In genomic region chr17:35918276-35919059, GRCm38 (mm10) we compare ENCODE assay signal across 8 mouse cellular contexts. TPM values are rescaled to one million over a fixed set of nuclear protein-coding genes. Genes with fewer than 3 reads are reported as not detected.
DNase-seq lines count a peak whose midpoint lies in the region; ATAC-seq and TF ChIP-seq lines count a peak whose summit lies in the region.

No protein-coding gene starts in this region.

- DNase-seq in right cerebral cortex, adult 18-20 months = peak; percentile 46
- DNase-seq in right cerebral cortex, postnatal 36 days (ENCODE audit: low spot score in 2 of 2) = no peak
- peak; percentile 63 to 67 for DNase-seq in cerebellum, adult 2 months
- peak; percentile 38 to 62 for DNase-seq in heart, adult 2 months
- DNase-seq in kidney, adult 9 months = peak; percentile 70
- peak; percentile 68 for DNase-seq in lung, postnatal 10 days
- DNase-seq in spleen, adult 2 months (ENCODE audit: low read depth in 1 of 2, low spot score in 2 of 2) = peak in 1 of 2 experiments; percentile 44

- peak; percentile 47; the same call in 1 of the 2 replicates for TF ChIP-seq EP300 in heart, adult 2 months (IDR thresholded peaks at IDR 0.05; ENCODE audit: insufficient read depth, low read depth, low read length)

- no peak for TF ChIP-seq POLR2A in cerebellum, adult 2 months (IDR thresholded peaks at IDR 0.05; ENCODE audit: borderline replicate concordance, insufficient read depth, low read length)
- peak; percentile 55; the same call in 1 of the 2 replicates for TF ChIP-seq POLR2A in heart, adult 2 months (IDR thresholded peaks at IDR 0.05; ENCODE audit: insufficient read depth, low read depth, low read length)
- TF ChIP-seq POLR2A in spleen, adult 2 months (IDR thresholded peaks at IDR 0.05; ENCODE audit: low read depth, low read length) = no peak

- WGBS in cerebellum, adult 2 months = under 1% methylated on average over 11 of the region's 11 CpGs
- WGBS in heart, adult 2 months = under 1% methylated on average over 11 of the region's 11 CpGs
- WGBS in spleen, adult 2 months = under 1% methylated on average over 11 of the region's 11 CpGs

- H3K79me2 ChIP-seq in heart, adult 2 months (replicated peaks; ENCODE audit: control insufficient read depth, insufficient read depth, low read length) = no peaks in the 10 kb centered on the region

- H3K27me3 ChIP-seq in cerebellum, adult 2 months (ENCODE audit: control insufficient read depth, insufficient read depth, low read length) = no peaks in the 10 kb centered on the region
- no peaks in the 10 kb centered on the region for H3K27me3 ChIP-seq in heart, adult 2 months (ENCODE audit: control insufficient read depth, insufficient read depth, low read length)
- H3K27me3 ChIP-seq in spleen, adult 2 months (ENCODE audit: control insufficient read depth, insufficient read depth, low read length) = no peaks in the 10 kb centered on the region

- TF ChIP-seq CTCF in cerebellum, adult 2 months (IDR thresholded peaks at IDR 0.05; ENCODE audit: borderline replicate concordance, insufficient read depth, low read depth, low read length) = no peak
- no peak for TF ChIP-seq CTCF in heart, adult 2 months (IDR thresholded peaks at IDR 0.05)
- no peak for TF ChIP-seq CTCF in spleen, adult 2 months (IDR thresholded peaks at IDR 0.05; ENCODE audit: extremely low read depth, insufficient read depth, insufficient read length, insufficient replicate concordance)

- ATAC-seq in granulocyte monocyte progenitor cell, adult 5-6 weeks (replicated peaks; ENCODE audit: poor library complexity, severe bottlenecking) = no peak

- peak overlapping the region; percentile 92 for H3K9ac ChIP-seq in heart, adult 2 months (ENCODE audit: low read depth, low read length)

- intact Hi-C loops in heart, adult 2 months (cut with DNase I) = loop anchor here (2.0 kb wide), 1 partner anchor 60 kb away; the partner anchor contains the start of gene Gnl1

- peak overlapping the region; percentile 97 for H3K27ac ChIP-seq in cerebellum, adult 2 months (ENCODE audit: insufficient read depth, low read length)
- peak overlapping the region; percentile 100 for H3K27ac ChIP-seq in heart, adult 2 months
- peak overlapping the region; percentile 99 for H3K27ac ChIP-seq in spleen, adult 2 months (ENCODE audit: insufficient read depth, low read length)

- peak overlapping the region; percentile 99 for H3K4me3 ChIP-seq in cerebellum, adult 2 months (replicated peaks; ENCODE audit: insufficient read depth, low read depth, low read length)
- peak overlapping the region; percentile 79 for H3K4me3 ChIP-seq in heart, adult 2 months
- H3K4me3 ChIP-seq in spleen, adult 2 months (ENCODE audit: extremely low read depth, insufficient read depth, insufficient read length) = peak overlapping the region; percentile 86

- H3K36me3 ChIP-seq in heart, adult 2 months (ENCODE audit: control insufficient read depth, insufficient read depth, low read length) = peaks cover 11% of the 10 kb centered on the region
- peaks cover 14% of the 10 kb centered on the region for H3K36me3 ChIP-seq in spleen, adult 2 months (ENCODE audit: control insufficient read depth, insufficient read depth, low read length)

- H3K4me1 ChIP-seq in cerebellum, adult 2 months (ENCODE audit: control insufficient read depth, insufficient read depth, low read length) = peaks cover 4% of the 10 kb centered on the region; the same call in 1 of the 2 replicates
- H3K4me1 ChIP-seq in heart, adult 2 months (ENCODE audit: control insufficient read depth, insufficient read depth, low read length) = peaks cover 8% of the 10 kb centered on the region
- H3K4me1 ChIP-seq in spleen, adult 2 months (ENCODE audit: control insufficient read depth, insufficient read depth, insufficient read length) = peaks cover 8% of the 10 kb centered on the region

RNA-seq across cellular contexts. Expression of gene Ppp1r10, which starts 2.2 kb away (rescaled TPM):
- polyA plus RNA-seq in cerebellum, adult 2 months (2012; rRNA removed) = 42.3 and 44.9 TPM in 2 replicates
- 10 to 100 TPM; 26.4 to 40.9 TPM for total RNA-seq in heart, adult 2 months (2021)
- polyA plus RNA-seq in heart, adult 2 months (2012; rRNA removed) = 18.1 and 18.7 TPM in 2 replicates
- 26.1 and 27.1 TPM in 2 replicates for polyA plus RNA-seq in spleen, adult 2 months (2012; rRNA removed)
- total RNA-seq in granulocyte monocyte progenitor cell, adult 5-6 weeks (2014; fragmentation: Nextera tagmentation) = 78.2 and 83.9 TPM in 2 replicates
- 79.2 and 87.5 TPM in 2 replicates for total RNA-seq in granulocyte monocyte progenitor cell, adult 5-6 weeks (2017)

RNA-seq across cellular contexts. Expression of gene Mrps18b, which starts 2.3 kb away (rescaled TPM):
- polyA plus RNA-seq in cerebellum, adult 2 months (2012; rRNA removed) = 62.5 and 65.1 TPM in 2 replicates
- total RNA-seq in heart, adult 2 months (2021) = 10 to 100 TPM; 50.9 to 56.2 TPM
- polyA plus RNA-seq in heart, adult 2 months (2012; rRNA removed) = 76.0 and 99.7 TPM in 2 replicates
- 39.5 and 45.1 TPM in 2 replicates for polyA plus RNA-seq in spleen, adult 2 months (2012; rRNA removed)
- total RNA-seq in granulocyte monocyte progenitor cell, adult 5-6 weeks (2014; fragmentation: Nextera tagmentation) = 100 and 151 TPM in 2 replicates
- 62.6 and 72.8 TPM in 2 replicates for total RNA-seq in granulocyte monocyte progenitor cell, adult 5-6 weeks (2017)

RNA-seq across cellular contexts. Expression of gene Atat1, which starts 8.6 kb away (rescaled TPM):
- polyA plus RNA-seq in cerebellum, adult 2 months (2012; rRNA removed) = 80.2 and 81.5 TPM in 2 replicates
- total RNA-seq in heart, adult 2 months (2021) = 1 to 10 TPM; 6.0 TPM
- 22.0 and 24.3 TPM in 2 replicates for polyA plus RNA-seq in heart, adult 2 months (2012; rRNA removed)
- polyA plus RNA-seq in spleen, adult 2 months (2012; rRNA removed) = 24.3 and 34.8 TPM in 2 replicates
- 17.8 and 25.6 TPM in 2 replicates for total RNA-seq in granulocyte monocyte progenitor cell, adult 5-6 weeks (2014; fragmentation: Nextera tagmentation)
- 5.4 and 8.0 TPM in 2 replicates for total RNA-seq in granulocyte monocyte progenitor cell, adult 5-6 weeks (2017)

RNA-seq across cellular contexts. Expression of gene 2310061I04Rik, which starts 21.2 kb away (rescaled TPM):
- polyA plus RNA-seq in cerebellum, adult 2 months (2012; rRNA removed) = 161 and 173 TPM in 2 replicates
- 100 to 1,000 TPM in 1 of 2 experiments, 10 to 100 TPM in 1; 99.4 to 116 TPM for total RNA-seq in heart, adult 2 months (2021)
- 164 and 176 TPM in 2 replicates for polyA plus RNA-seq in heart, adult 2 months (2012; rRNA removed)
- 35.4 and 39.9 TPM in 2 replicates for polyA plus RNA-seq in spleen, adult 2 months (2012; rRNA removed)
- 97.8 and 112 TPM in 2 replicates for total RNA-seq in granulocyte monocyte progenitor cell, adult 5-6 weeks (2014; fragmentation: Nextera tagmentation)
- 6.2 and 8.4 TPM in 2 replicates for total RNA-seq in granulocyte monocyte progenitor cell, adult 5-6 weeks (2017)

RNA-seq across cellular contexts. Expression of gene Dhx16, which starts 38.8 kb away (rescaled TPM):
- 52.2 and 57.4 TPM in 2 replicates for polyA plus RNA-seq in cerebellum, adult 2 months (2012; rRNA removed)
- 10 to 100 TPM; 19.3 to 20.3 TPM for total RNA-seq in heart, adult 2 months (2021)
- 27.7 and 38.0 TPM in 2 replicates for polyA plus RNA-seq in heart, adult 2 months (2012; rRNA removed)
- 79.1 and 85.7 TPM in 2 replicates for polyA plus RNA-seq in spleen, adult 2 months (2012; rRNA removed)
- 79.2 and 111 TPM in 2 replicates for total RNA-seq in granulocyte monocyte progenitor cell, adult 5-6 weeks (2014; fragmentation: Nextera tagmentation)
- 44.3 and 57.8 TPM in 2 replicates for total RNA-seq in granulocyte monocyte progenitor cell, adult 5-6 weeks (2017)

Comparison
In these comparisons a context has a peak if more than half of its experiments do, and no peak if none do; other contexts are left out.
1. DNase-seq: peak in right cerebral cortex, adult 18-20 months (single experiment), cerebellum, adult 2 months (2 of 2), heart, adult 2 months (2 of 2), kidney, adult 9 months (single experiment) and lung, postnatal 10 days (single experiment); none in right cerebral cortex, postnatal 36 days (0 of 2).
2. Peak in every context shown above with its lines, with median percentiles within 50 percentile points of each other: H3K27ac ChIP-seq and H3K4me3 ChIP-seq.